11 mouse cellular contexts compared by ENCODE assay signal in genomic region chr2:50100364-50101151, GRCm38 (mm10). TPM values are rescaled to one million over a fixed set of nuclear protein-coding genes. Genes with fewer than 3 reads are reported as not detected.
DNase-seq lines count a peak whose midpoint lies in the region; ATAC-seq lines count a peak whose summit lies in the region.
"Had no signal": no experiment of that assay in that cellular context is flagged by ENCODE, and none has a peak within 500 bp of the region (broad histone marks: within the 10 kb centered on the region; RNA-seq: fewer than 3 reads in every experiment).

No protein-coding gene starts in this region.

- peak; percentile 41; the same call in 1 of the 2 replicates for ATAC-seq in lung, embryonic 16.5 days (ENCODE audit: low read depth)
- peak; percentile 61 for ATAC-seq in granulocyte monocyte progenitor cell, adult 5-6 weeks (replicated peaks; ENCODE audit: poor library complexity, severe bottlenecking)

- no peak overlapping the region for H3K4me2 ChIP-seq in lung, embryonic 16.5 days (ENCODE audit: low read depth, low read length)
- H3K4me2 ChIP-seq: limb, embryonic 12.5 days had no signal

- no peaks in the 10 kb centered on the region for H3K27me3 ChIP-seq in lung, embryonic 16.5 days (ENCODE audit: control insufficient read depth, insufficient read depth, low read depth, low read length)
- H3K27me3 ChIP-seq: limb, embryonic 12.5 days had no signal

- no peaks in the 10 kb centered on the region for H3K9me3 ChIP-seq in lung, embryonic 16.5 days (ENCODE audit: control insufficient read depth, low read length)
- H3K9me3 ChIP-seq: limb, embryonic 12.5 days had no signal

- no peak for DNase-seq in lung, postnatal 14 days
- DNase-seq in kidney, postnatal 14 days, result peak; percentile 20
- peak; percentile 34 for DNase-seq in retina, embryonic 14.5 days (ENCODE audit: low spot score)
- no peak for DNase-seq in spleen, postnatal 4 days (ENCODE audit: low spot score in 2 of 2)
- no peak for DNase-seq in layer of hippocampus, adult 9-11 months
- DNase-seq in layer of hippocampus, adult 9-10 months (ENCODE audit: low spot score), result no peak
- DNase-seq: spleen, adult 18-20 months had no signal

- no peak overlapping the region for H3K4me3 ChIP-seq in lung, embryonic 16.5 days (ENCODE audit: low read length)
- H3K4me3 ChIP-seq: limb, embryonic 12.5 days had no signal

- no peaks in the 10 kb centered on the region for H3K36me3 ChIP-seq in lung, embryonic 16.5 days (ENCODE audit: control insufficient read depth, insufficient read depth, low read length)
- H3K36me3 ChIP-seq: G1E; limb, embryonic 12.5 days had no signal

- H3K27ac ChIP-seq in lung, embryonic 16.5 days (ENCODE audit: low read length), result no peak overlapping the region
- H3K27ac ChIP-seq: limb, embryonic 12.5 days had no signal

- 28% methylated on average over 9 of the region's 9 CpGs for WGBS in lung, embryonic 16.5 days

- peaks cover 3% of the 10 kb centered on the region; the same call in 1 of the 2 replicates for H3K4me1 ChIP-seq in lung, embryonic 16.5 days (replicated peaks; ENCODE audit: control insufficient read depth, insufficient read depth, low read length)

- H3K9ac ChIP-seq in lung, embryonic 16.5 days (ENCODE audit: low read length), result no peak overlapping the region
- H3K9ac ChIP-seq: limb, embryonic 12.5 days had no signal

RNA-seq across cellular contexts. Expression of gene Lypd6, which starts 34.3 kb away (rescaled TPM):
- polyA plus RNA-seq in lung, embryonic 16.5 days (2015; fragmentation: Nextera tagmentation; extraction: Ambion mirVana), result 1.7 and 1.8 TPM in 2 replicates
- not detected in 2 replicates for total RNA-seq in granulocyte monocyte progenitor cell, adult 5-6 weeks (2014; fragmentation: Nextera tagmentation)
- total RNA-seq in granulocyte monocyte progenitor cell, adult 5-6 weeks (2017), result 2.3 TPM in 1 of 2 replicates, not detected in the other
- total RNA-seq: G1E had no signal
- polyA plus RNA-seq: G1E had no signal

Comparison
In these comparisons a context has a peak if more than half of its experiments do, and no peak if none do; other contexts are left out.
1. DNase-seq: peak in kidney, postnatal 14 days (single experiment) and retina, embryonic 14.5 days (single experiment); none in lung, postnatal 14 days (single experiment), spleen, postnatal 4 days (0 of 2), layer of hippocampus, adult 9-11 months (single experiment) and layer of hippocampus, adult 9-10 months (single experiment).